Mouse (Mus musculus) neural tube, embryonic 15.5 days (tissue): Measurements from ENCODE around the gene Hmgcll1. TPM values are rescaled to one million over a fixed set of nuclear protein-coding genes. Genes with fewer than 3 reads are reported as not detected.
A peak's percentile ranks its signal among the peaks of the same experiment; 100 is the strongest.
"Not testable (repeated sequence)": the region's sequence is repeated elsewhere in the genome, so short reads cannot be mapped to it uniquely, and the experiment has no call there.

Experiments
- ATAC-seq: fragments of 200-750 bp; cut with Nextera tagmentation; 2 replicates; pipeline ENCODE4 v1.8.0; 2017; ENCODE audit warnings: mild to moderate bottlenecking, moderate TSS enrichment, moderate library complexity; ENCODE audit not compliant: low FRiP score
- H3K27ac ChIP-seq: fragments of 300-500 bp; sonication (generic); replicated peaks from 2 replicates; pipeline ENCODE4 v1.5.1; 2015; ENCODE audit warnings: mild to moderate bottlenecking, inconsistent platforms
- H3K27me3 ChIP-seq: fragments of 300-500 bp; sonication (generic); replicated peaks from 2 replicates; pipeline ENCODE4 v1.6.1; 2015; ENCODE audit warnings: inconsistent platforms
- H3K36me3 ChIP-seq: fragments of 300-500 bp; sonication (generic); 2 replicates; pipeline ENCODE4 v1.6.1; 2015; ENCODE audit warnings: inconsistent platforms
- H3K4me1 ChIP-seq: fragments of 300-500 bp; sonication (generic); 2 replicates; pipeline ENCODE4 v1.6.1; 2015; ENCODE audit warnings: inconsistent platforms
- H3K4me2 ChIP-seq: fragments of 300-500 bp; sonication (generic); 2 replicates; pipeline ENCODE4 v1.6.1; 2015; ENCODE audit warnings: inconsistent platforms, mild to moderate bottlenecking, moderate library complexity
- H3K4me3 ChIP-seq: fragments of 300-500 bp; sonication (generic); replicated peaks from 2 replicates; pipeline ENCODE4 v1.5.1; 2015; ENCODE audit warnings: mild to moderate bottlenecking, inconsistent platforms
- H3K9ac ChIP-seq: fragments of 300-500 bp; sonication (generic); replicated peaks from 2 replicates; pipeline ENCODE4 v1.6.1; 2015; ENCODE audit warnings: mild to moderate bottlenecking, inconsistent platforms
- H3K9me3 ChIP-seq: fragments of 300-500 bp; sonication (generic); replicated peaks from 2 replicates; pipeline ENCODE4 v1.6.1; 2016; ENCODE audit warnings: inconsistent platforms
- WGBS: fragments of 180-500 bp; shearing (Covaris S2); methylation state at CpG from one replicate; pipeline ENCODE4 v1.1.7; 2015; ENCODE audit warnings: mixed read lengths; 5-methylcytosine and 5-hydroxymethylcytosine counted together
- polyA plus RNA-seq: library from polyadenylated mRNA; unstranded; fragments of >200 nt; fragmentation: Nextera tagmentation; extraction: Ambion mirVana; gene quantifications from 2 replicates; pipeline ENCODE4 v1.2.1, GENCODE M21; 2015

The Hmgcll1 gene
- polyA plus RNA-seq, 1 experiment from 2014 or later: 21.9 TPM

GRCm38 (mm10) chr9:76091561-76091960, 76.9 kb downstream of the Hmgcll1 start:
- Histone ChIP-seq H3K4me3 (no peak overlapping the region), H3K9me3 (no peaks in the 10 kb centered on the region), H3K27ac (no peak overlapping the region), H3K36me3 (no peaks in the 10 kb centered on the region), H3K4me1 (no peaks in the 10 kb centered on the region), H3K27me3 (no peaks in the 10 kb centered on the region), H3K4me2 (no peak overlapping the region), H3K9ac (no peak overlapping the region)
- 63% methylated on average over 2 of the region's 2 CpGs for WGBS
- ATAC-seq: no peak

- Histone ChIP-seq H3K27me3 (no peaks in the 10 kb centered on the region), H3K27ac (no peak overlapping the region), H3K9ac (no peak overlapping the region), H3K4me1 (no peaks in the 10 kb centered on the region), H3K4me2 (no peak overlapping the region), H3K4me3 (no peak overlapping the region), H3K36me3 (no peaks in the 10 kb centered on the region), H3K9me3 (no peaks in the 10 kb centered on the region)
- ATAC-seq: no peak
- 87% methylated on average over 5 of the region's 5 CpGs for WGBS
These were observed 82.6 kb downstream of the Hmgcll1 start for GRCm38 (mm10) chr9:76097221-76097620.

- H3K4me3 ChIP-seq: no peak overlapping the region
- no peak overlapping the region for H3K4me2 ChIP-seq
- no peaks in the 10 kb centered on the region for H3K27me3 ChIP-seq
- H3K4me1 ChIP-seq: no peaks in the 10 kb centered on the region
- H3K36me3 ChIP-seq: no peaks in the 10 kb centered on the region
- no peak for ATAC-seq
- WGBS: 77% methylated on average over 3 of the region's 3 CpGs
- H3K9me3 ChIP-seq: no peaks in the 10 kb centered on the region
- no peak overlapping the region for H3K9ac ChIP-seq
- H3K27ac ChIP-seq: no peak overlapping the region
These were observed 85.3 kb downstream of the Hmgcll1 start for GRCm38 (mm10) chr9:76099981-76100380.

- H3K4me3 ChIP-seq: not testable (repeated sequence)
These were observed 89.8 kb downstream of the Hmgcll1 start for GRCm38 (mm10) chr9:76104416-76104815.

GRCm38 (mm10) chr9:76104846-76105245, 90.2 kb downstream of the Hmgcll1 start:
- Histone ChIP-seq H3K27me3 (no peaks in the 10 kb centered on the region), H3K27ac (no peak overlapping the region), H3K4me2 (no peak overlapping the region), H3K9me3 (no peaks in the 10 kb centered on the region), H3K36me3 (no peaks in the 10 kb centered on the region), H3K9ac (no peak overlapping the region), H3K4me3 (no peak overlapping the region), H3K4me1 (no peaks in the 10 kb centered on the region)
- 89% methylated on average over 5 of the region's 5 CpGs for WGBS
- no peak for ATAC-seq

More at GRCm38 (mm10) chr9:76104416-76104815, 89.8 kb downstream of the Hmgcll1 start:
- H3K27me3 ChIP-seq, H3K4me1 ChIP-seq, H3K4me2 ChIP-seq, H3K27ac ChIP-seq, H3K9me3 ChIP-seq, H3K36me3 ChIP-seq, H3K9ac ChIP-seq, ATAC-seq: not testable (repeated sequence)
- 67% methylated on average over 1 of the region's 1 CpGs for WGBS

- not testable (repeated sequence) for H3K27me3 ChIP-seq, H3K36me3 ChIP-seq, H3K4me1 ChIP-seq, H3K9me3 ChIP-seq, H3K4me2 ChIP-seq, H3K4me3 ChIP-seq, H3K9ac ChIP-seq, H3K27ac ChIP-seq
- 3% methylated on average over 2 of the region's 2 CpGs for WGBS
- ATAC-seq: peak; percentile 79; the same call in 1 of the 2 replicates
These were observed 108.2 kb downstream of the Hmgcll1 start for GRCm38 (mm10) chr9:76122888-76123287.

- no peak overlapping the region for H3K4me3 ChIP-seq
- WGBS: 81% methylated on average over 4 of the region's 4 CpGs
These were observed 109.6 kb downstream of the Hmgcll1 start for GRCm38 (mm10) chr9:76124249-76124648.

GRCm38 (mm10) chr9:76129353-76129752, 114.7 kb downstream of the Hmgcll1 start:
- no peak overlapping the region for H3K27ac ChIP-seq
- 70% methylated on average over 1 of the region's 1 CpGs for WGBS
- no peaks in the 10 kb centered on the region for H3K36me3 ChIP-seq
- no peak overlapping the region for H3K4me3 ChIP-seq
- ATAC-seq: no peak
- H3K27me3 ChIP-seq: no peaks in the 10 kb centered on the region
- H3K9ac ChIP-seq: no peak overlapping the region
- no peaks in the 10 kb centered on the region for H3K4me1 ChIP-seq
- no peak overlapping the region for H3K4me2 ChIP-seq
- no peaks in the 10 kb centered on the region for H3K9me3 ChIP-seq

More at GRCm38 (mm10) chr9:76124249-76124648, 109.6 kb downstream of the Hmgcll1 start:
- no peak overlapping the region for H3K9ac ChIP-seq
- H3K9me3 ChIP-seq: no peaks in the 10 kb centered on the region
- H3K36me3 ChIP-seq: no peaks in the 10 kb centered on the region
- no peak overlapping the region for H3K27ac ChIP-seq
- no peak overlapping the region for H3K4me2 ChIP-seq
- no peak for ATAC-seq
- no peaks in the 10 kb centered on the region for H3K4me1 ChIP-seq
- no peaks in the 10 kb centered on the region for H3K27me3 ChIP-seq

- Histone ChIP-seq H3K9me3 (no peaks in the 10 kb centered on the region), H3K27me3 (no peaks in the 10 kb centered on the region), H3K4me3 (no peak overlapping the region), H3K36me3 (no peaks in the 10 kb centered on the region), H3K4me1 (no peaks in the 10 kb centered on the region), H3K9ac (no peak overlapping the region), H3K27ac (no peak overlapping the region), H3K4me2 (no peak overlapping the region)
- WGBS: 82% methylated on average over 6 of the region's 6 CpGs
- ATAC-seq: no peak
These were observed 119.4 kb downstream of the Hmgcll1 start for GRCm38 (mm10) chr9:76134042-76134441.

GRCm38 (mm10) chr9:76138378-76139109, 123.9 kb downstream of the Hmgcll1 start:
- Histone ChIP-seq H3K36me3 (no peaks in the 10 kb centered on the region), H3K9ac (no peak overlapping the region), H3K27ac (no peak overlapping the region), H3K27me3 (no peaks in the 10 kb centered on the region), H3K4me3 (no peak overlapping the region), H3K4me1 (no peaks in the 10 kb centered on the region), H3K9me3 (no peaks in the 10 kb centered on the region), H3K4me2 (no peak overlapping the region)
- ATAC-seq: peak; percentile 24; the same call in 1 of the 2 replicates
- WGBS: 71% methylated on average over 3 of the region's 3 CpGs

- no peak for ATAC-seq
- no peaks in the 10 kb centered on the region for H3K9me3 ChIP-seq
- 65% methylated on average over 3 of the region's 3 CpGs for WGBS
- H3K4me2 ChIP-seq: no peak overlapping the region
- H3K9ac ChIP-seq: no peak overlapping the region
- no peak overlapping the region for H3K4me3 ChIP-seq
- H3K4me1 ChIP-seq: no peaks in the 10 kb centered on the region
- no peaks in the 10 kb centered on the region for H3K36me3 ChIP-seq
- H3K27me3 ChIP-seq: no peaks in the 10 kb centered on the region
- no peak overlapping the region for H3K27ac ChIP-seq
These were observed 130.9 kb downstream of the Hmgcll1 start for GRCm38 (mm10) chr9:76145593-76145992.

DNA sequence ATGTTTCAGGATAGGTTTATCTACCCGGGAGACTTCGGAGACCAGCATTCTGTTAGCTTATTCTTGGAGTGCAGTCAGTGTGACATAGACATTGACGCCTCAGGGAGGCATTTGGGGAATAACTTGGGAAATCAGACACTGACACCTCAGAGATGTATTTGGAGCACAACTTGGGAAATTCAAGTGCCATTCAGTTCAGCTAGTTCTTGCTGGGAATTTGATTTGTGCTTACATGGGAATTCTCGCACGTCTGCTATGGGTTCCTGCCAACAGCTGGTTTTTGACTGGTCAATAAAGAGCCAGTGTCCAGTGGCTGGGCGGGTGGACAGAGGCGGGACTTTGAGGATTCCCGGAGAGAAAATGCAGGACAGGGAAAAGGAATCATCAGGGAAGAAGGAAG, 147.8 kb downstream of the Hmgcll1 start:
- no peak overlapping the region for H3K9ac ChIP-seq
- no peak overlapping the region for H3K4me3 ChIP-seq
- H3K9me3 ChIP-seq: no peaks in the 10 kb centered on the region
- H3K4me2 ChIP-seq: no peak overlapping the region
- no peaks in the 10 kb centered on the region for H3K27me3 ChIP-seq
- H3K36me3 ChIP-seq: no peaks in the 10 kb centered on the region
- WGBS: 73% methylated on average over 8 of the region's 8 CpGs
- ATAC-seq: no peak
- H3K4me1 ChIP-seq: no peaks in the 10 kb centered on the region
- H3K27ac ChIP-seq: no peak overlapping the region
